ENCODE assay signal across 8 mouse cellular contexts in the genomic region with DNA sequence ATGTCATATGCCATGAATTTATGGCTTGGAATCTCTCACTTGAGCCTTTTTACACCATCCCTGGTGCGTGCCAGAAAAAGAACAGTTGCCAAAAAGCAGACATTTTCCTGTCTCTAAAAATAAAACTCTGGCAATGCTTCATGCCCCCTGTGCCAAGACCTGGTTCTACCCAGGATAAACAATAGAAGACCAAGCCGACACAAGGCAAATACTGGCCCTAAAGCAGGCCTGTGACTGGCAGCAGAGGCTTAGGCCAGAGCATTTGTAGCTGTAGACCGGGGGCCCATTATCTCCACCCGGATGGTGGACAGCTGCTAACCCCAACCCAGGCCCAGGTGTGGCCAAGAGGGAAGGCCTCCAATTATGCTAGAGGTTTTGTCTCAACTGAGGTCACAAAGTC. TPM values are rescaled to one million over a fixed set of nuclear protein-coding genes. Genes with fewer than 3 reads are reported as not detected.
DNase-seq lines count a peak whose midpoint lies in the region; TF ChIP-seq lines count a peak whose summit lies in the region.

No protein-coding gene starts in this region.

- H3K4me3 ChIP-seq in left cerebral cortex, adult 2 months: no peak overlapping the region

- intact Hi-C loops in left cerebral cortex, postnatal 4 days (cut with DNase I): no loop called here
- intact Hi-C loops in left cerebral cortex, adult 2 months (cut with DNase I): no loop called here

- TF ChIP-seq CTCF in left cerebral cortex, adult 2 months (IDR thresholded peaks at IDR 0.05): no peak

- no peak overlapping the region for H3K27ac ChIP-seq in left cerebral cortex, adult 2 months

- peak; percentile 47 for DNase-seq in left cerebral cortex, postnatal 4 days
- DNase-seq in left cerebral cortex, adult 2 months (ENCODE audit: extremely low spot score in 1 of 2, low spot score in 2 of 2): no peak
- DNase-seq in cerebellum, adult 18-20 months: peak; percentile 85 to 89
- peak; percentile 50 to 61 for DNase-seq in heart, adult 9 months (ENCODE audit: low spot score in 2 of 2)
- DNase-seq in lung, postnatal 25 days (ENCODE audit: low spot score): peak; percentile 12
- no peak for DNase-seq in spleen, adult 18-20 months
- DNase-seq in spleen, adult 12 weeks (ENCODE audit: low spot score): no peak
- no peak for DNase-seq in frontal cortex, adult 2 months (ENCODE audit: extremely low spot score in 1 of 2, low spot score in 1 of 2)

RNA-seq across cellular contexts. Expression of gene 1700011L22Rik, which starts 41.5 kb away (rescaled TPM):
- total RNA-seq in left cerebral cortex, postnatal 4 days (2021): not detected
- total RNA-seq in left cerebral cortex, adult 2 months (2021): not detected
- polyA plus RNA-seq in frontal cortex, adult 2 months (2012; rRNA removed): not detected in 2 replicates

Comparison
In these comparisons a context has a peak if more than half of its experiments do, and no peak if none do; other contexts are left out.
1. DNase-seq: peak in left cerebral cortex, postnatal 4 days (single experiment), cerebellum, adult 18-20 months (2 of 2), heart, adult 9 months (2 of 2) and lung, postnatal 25 days (single experiment); none in left cerebral cortex, adult 2 months (0 of 2), spleen, adult 18-20 months (0 of 2), spleen, adult 12 weeks (single experiment) and frontal cortex, adult 2 months (0 of 2).